Mouse (Mus musculus): ENCODE results near the gene D130040H23Rik. TPM values are rescaled to one million over a fixed set of nuclear protein-coding genes. Genes with fewer than 3 reads are reported as not detected.
A peak's percentile ranks its signal among the peaks of the same experiment; 100 is the strongest.
"Not testable (repeated sequence)": the region's sequence is repeated elsewhere in the genome, so short reads cannot be mapped to it uniquely, and the experiment has no call there.

Gene D130040H23Rik
- polyA plus RNA-seq (2016; fragmentation: Nextera tagmentation; extraction: Ambion mirVana) = 2.0 and 2.2 TPM in 2 replicates

GRCm38 (mm10) chr8:69270386-69271202, at the start of gene D130040H23Rik:
Gene D130040H23Rik (plus strand): TSS chr8:69271080.
- H3K27ac ChIP-seq = peak within 1 kb of the TSS; percentile 47; the same call in 1 of the 2 replicates
- H3K9ac ChIP-seq = peak within 1 kb of the TSS; percentile 60
- H3K4me3 ChIP-seq = peak within 1 kb of the TSS; percentile 58
- H3K36me3 ChIP-seq = no peaks in the 10 kb centered on the region
- no peaks in the 10 kb centered on the region for H3K9me3 ChIP-seq (replicated peaks)
- 8% methylated on average over 12 of the region's 12 CpGs for WGBS (ENCODE audit: insufficient replicate concordance)
- peak within 1 kb of the TSS; percentile 63 for H3K4me2 ChIP-seq
- ATAC-seq = peak; percentile 98
- H3K4me1 ChIP-seq = peaks cover 11% of the 10 kb centered on the region
- no peaks in the 10 kb centered on the region for H3K27me3 ChIP-seq (replicated peaks)

- no peak overlapping the region for H3K9ac ChIP-seq
- WGBS (ENCODE audit: insufficient replicate concordance) = 62% methylated on average over 2 of the region's 2 CpGs
- no peak overlapping the region for H3K4me2 ChIP-seq
- no peaks in the 10 kb centered on the region for H3K4me1 ChIP-seq
- no peak for ATAC-seq
- no peaks in the 10 kb centered on the region for H3K27me3 ChIP-seq (replicated peaks)
- no peak overlapping the region for H3K4me3 ChIP-seq
- H3K36me3 ChIP-seq = no peaks in the 10 kb centered on the region
- H3K9me3 ChIP-seq (replicated peaks) = no peaks in the 10 kb centered on the region
- H3K27ac ChIP-seq = no peak overlapping the region
Measured at GRCm38 (mm10) chr8:69242541-69242940, 28.3 kb upstream of the D130040H23Rik start.

- Histone ChIP-seq H3K4me3 (no peak overlapping the region), H3K36me3 (no peaks in the 10 kb centered on the region), H3K27me3 (replicated peaks) (no peaks in the 10 kb centered on the region), H3K27ac (no peak overlapping the region), H3K4me2 (no peak overlapping the region), H3K4me1 (peaks cover 11% of the 10 kb centered on the region), H3K9ac (no peak overlapping the region), H3K9me3 (replicated peaks) (no peaks in the 10 kb centered on the region)
- ATAC-seq = no peak
- WGBS (ENCODE audit: insufficient replicate concordance) = 50% methylated on average over 4 of the region's 4 CpGs
Measured at GRCm38 (mm10) chr8:69268525-69268924, 2.4 kb upstream of the D130040H23Rik start.

GRCm38 (mm10) chr8:69271203-69271554, 299 bp downstream of the D130040H23Rik start:
- H3K27ac ChIP-seq = peak overlapping the region; percentile 47; the same call in 1 of the 2 replicates
- peak; percentile 67 for ATAC-seq
- peaks cover 11% of the 10 kb centered on the region for H3K4me1 ChIP-seq

GRCm38 (mm10) chr8:69272435-69272834, 1.6 kb downstream of the D130040H23Rik start:
- Histone ChIP-seq H3K9me3 (replicated peaks) (no peaks in the 10 kb centered on the region), H3K4me2 (no peak overlapping the region), H3K27ac (no peak overlapping the region), H3K4me3 (no peak overlapping the region), H3K9ac (no peak overlapping the region), H3K4me1 (peaks cover 11% of the 10 kb centered on the region), H3K27me3 (replicated peaks) (no peaks in the 10 kb centered on the region), H3K36me3 (no peaks in the 10 kb centered on the region)
- no peak for ATAC-seq
- 72% methylated on average over 6 of the region's 6 CpGs for WGBS (ENCODE audit: insufficient replicate concordance)

More at GRCm38 (mm10) chr8:69271203-69271554, 299 bp downstream of the D130040H23Rik start:
- WGBS (ENCODE audit: insufficient replicate concordance) = 13% methylated on average over 6 of the region's 6 CpGs
- Histone ChIP-seq H3K9ac (peak overlapping the region; percentile 60), H3K36me3 (no peaks in the 10 kb centered on the region), H3K4me3 (peak overlapping the region; percentile 58), H3K27me3 (replicated peaks) (no peaks in the 10 kb centered on the region), H3K9me3 (replicated peaks) (no peaks in the 10 kb centered on the region), H3K4me2 (peak overlapping the region; percentile 63)

- H3K4me3 ChIP-seq = no peak overlapping the region
- no peak overlapping the region for H3K4me2 ChIP-seq
- H3K9ac ChIP-seq = no peak overlapping the region
- H3K9me3 ChIP-seq (replicated peaks) = no peaks in the 10 kb centered on the region
- 63% methylated on average over 2 of the region's 2 CpGs for WGBS (ENCODE audit: insufficient replicate concordance)
- no peak for ATAC-seq
- no peaks in the 10 kb centered on the region for H3K36me3 ChIP-seq
- H3K4me1 ChIP-seq = no peaks in the 10 kb centered on the region
- no peak overlapping the region for H3K27ac ChIP-seq
- no peaks in the 10 kb centered on the region for H3K27me3 ChIP-seq (replicated peaks)
Measured at GRCm38 (mm10) chr8:69324771-69325170, 53.9 kb downstream of the D130040H23Rik start.

- Histone ChIP-seq H3K4me3 (peak overlapping the region; percentile 43), H3K27ac (no peak overlapping the region), H3K9me3 (replicated peaks) (no peaks in the 10 kb centered on the region), H3K4me2 (peak overlapping the region; percentile 68), H3K4me1 (no peaks in the 10 kb centered on the region), H3K36me3 (no peaks in the 10 kb centered on the region), H3K9ac (no peak overlapping the region), H3K27me3 (replicated peaks) (no peaks in the 10 kb centered on the region)
- ATAC-seq = 0 out of 2 replicates have a peak, but pooled peaks have one; percentile 54
- WGBS (ENCODE audit: insufficient replicate concordance) = 6% methylated on average over 24 of the region's 24 CpGs
Measured at GRCm38 (mm10) chr8:69328301-69329288, 57.7 kb downstream of the D130040H23Rik start.

GRCm38 (mm10) chr8:69329289-69329688, 58.4 kb downstream of the D130040H23Rik start:
- ATAC-seq; H3K4me1 ChIP-seq; H3K27me3 ChIP-seq (replicated peaks); H3K27ac ChIP-seq; H3K9me3 ChIP-seq (replicated peaks); H3K9ac ChIP-seq; H3K36me3 ChIP-seq: not testable (repeated sequence)
- peak overlapping the region; percentile 68 for H3K4me2 ChIP-seq
- WGBS (ENCODE audit: insufficient replicate concordance) = 30% methylated on average over 6 of the region's 6 CpGs
- H3K4me3 ChIP-seq = peak overlapping the region; percentile 43

Other genes starting within 250 kb of the D130040H23Rik start
- 13.9 and 15.7 TPM in 2 replicates for gene Zfp930, start 62.0 kb upstream of the D130040H23Rik start, polyA plus RNA-seq (2016; fragmentation: Nextera tagmentation; extraction: Ambion mirVana)
- gene Gm9495, start 182.5 kb downstream of the D130040H23Rik start, polyA plus RNA-seq (2016; fragmentation: Nextera tagmentation; extraction: Ambion mirVana) = not detected in 2 replicates

All from liver, embryonic 12.5 days (tissue).